Mouse (Mus musculus): ENCODE results near the gene Osbp2.

GRCm38 (mm10) chr11:3773136-3773535 lies 90.6 kb downstream of the Osbp2 start:
- no peak for TF ChIP-seq CTCF (IDR thresholded peaks at IDR 0.05; ENCODE audit: low read depth, low read length)
- no peak for TF ChIP-seq POLR2A (IDR thresholded peaks at IDR 0.05; ENCODE audit: insufficient read depth, low read length)
